Mouse (Mus musculus) WW6 (cell line): ENCODE measurements around the gene Mecom.
"Not testable (repeated sequence)": the region's sequence is repeated elsewhere in the genome, so short reads cannot be mapped to it uniquely, and the experiment has no call there.

Experiments used
- DNase-seq: peaks from one replicate; pipeline ENCODE4 v3.0.0-alpha.2; 2013; ENCODE audit warnings: low read depth, low spot score

Mecom gene

DNA sequence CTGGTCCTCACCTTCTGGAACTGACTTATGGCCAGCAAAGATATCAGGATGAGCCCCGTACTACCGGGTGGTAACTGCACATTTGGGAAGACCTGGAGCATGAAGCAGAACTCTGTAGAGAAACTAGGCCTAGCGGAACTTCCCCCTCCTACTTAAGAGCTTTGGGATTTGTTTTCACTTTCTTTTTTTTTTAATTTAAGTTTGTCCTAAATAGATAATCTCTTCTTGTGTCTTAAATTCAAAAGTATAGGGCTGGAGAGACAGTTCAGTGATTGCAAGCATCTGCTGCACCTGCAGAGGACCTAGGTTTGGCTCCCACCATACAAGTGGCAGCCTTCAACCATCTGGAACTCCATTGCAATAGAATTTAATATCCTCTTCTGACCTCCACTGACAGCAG is at the start of gene Mecom:
Gene Mecom (minus strand): TSS at position 101 of the 400 bp plus-strand sequence.
- no peak for DNase-seq

DNA sequence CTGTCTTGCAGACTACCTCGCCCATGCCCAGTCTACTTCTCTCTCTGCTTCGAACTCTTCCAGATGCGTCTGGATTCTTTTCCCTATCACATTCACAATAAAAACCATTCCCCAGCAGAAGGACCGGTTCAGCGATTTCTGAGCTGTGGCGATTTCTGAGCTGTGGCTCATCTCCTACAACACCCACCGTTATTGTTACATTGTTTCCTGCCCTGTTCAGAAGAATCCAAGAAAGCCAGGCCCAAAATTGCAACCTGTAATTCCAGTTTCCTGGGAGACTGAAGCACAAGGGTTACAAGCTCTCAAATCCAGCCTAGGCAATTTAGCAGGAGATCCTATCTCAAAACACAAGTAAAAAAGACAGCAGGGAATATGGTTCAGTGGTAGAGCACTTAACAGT is 49.5 kb upstream of the Mecom start:
- DNase-seq = no peak

DNA sequence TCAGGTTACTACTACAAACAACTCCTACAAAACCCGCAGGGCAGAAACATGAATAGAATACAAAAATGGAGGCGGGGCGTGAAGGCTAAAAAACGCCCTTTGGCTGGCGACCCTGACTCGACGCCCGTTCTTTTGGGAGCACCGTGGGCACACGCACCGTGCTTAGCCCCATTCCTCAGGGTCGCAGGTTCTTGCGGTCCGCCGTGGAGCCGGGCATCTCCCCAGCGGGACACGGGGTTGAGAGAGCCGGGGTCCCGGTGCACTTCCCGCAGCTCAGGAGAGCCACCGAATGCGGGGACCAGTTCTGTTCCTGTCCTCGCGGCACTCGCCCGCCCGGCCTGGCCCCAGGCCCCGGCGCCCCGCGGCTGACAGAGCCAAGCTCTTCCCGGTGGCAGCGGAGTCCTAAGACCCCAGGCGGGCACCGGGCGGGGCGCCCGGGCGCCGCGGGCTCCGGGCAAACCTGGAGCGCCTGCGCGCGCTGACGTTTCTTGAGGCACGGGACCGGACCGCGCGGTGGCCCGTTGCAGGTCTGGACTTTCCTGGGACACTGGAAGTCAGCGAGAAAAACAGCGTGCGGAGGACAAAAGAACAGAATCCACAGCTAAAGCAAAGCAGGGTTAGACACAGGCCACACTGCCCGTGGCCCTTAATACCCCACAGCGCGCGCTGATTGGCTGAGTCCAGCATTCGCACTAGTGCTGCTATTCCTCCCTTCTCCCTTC is 47.5 kb upstream of the Mecom start:
- no peak for DNase-seq

DNA sequence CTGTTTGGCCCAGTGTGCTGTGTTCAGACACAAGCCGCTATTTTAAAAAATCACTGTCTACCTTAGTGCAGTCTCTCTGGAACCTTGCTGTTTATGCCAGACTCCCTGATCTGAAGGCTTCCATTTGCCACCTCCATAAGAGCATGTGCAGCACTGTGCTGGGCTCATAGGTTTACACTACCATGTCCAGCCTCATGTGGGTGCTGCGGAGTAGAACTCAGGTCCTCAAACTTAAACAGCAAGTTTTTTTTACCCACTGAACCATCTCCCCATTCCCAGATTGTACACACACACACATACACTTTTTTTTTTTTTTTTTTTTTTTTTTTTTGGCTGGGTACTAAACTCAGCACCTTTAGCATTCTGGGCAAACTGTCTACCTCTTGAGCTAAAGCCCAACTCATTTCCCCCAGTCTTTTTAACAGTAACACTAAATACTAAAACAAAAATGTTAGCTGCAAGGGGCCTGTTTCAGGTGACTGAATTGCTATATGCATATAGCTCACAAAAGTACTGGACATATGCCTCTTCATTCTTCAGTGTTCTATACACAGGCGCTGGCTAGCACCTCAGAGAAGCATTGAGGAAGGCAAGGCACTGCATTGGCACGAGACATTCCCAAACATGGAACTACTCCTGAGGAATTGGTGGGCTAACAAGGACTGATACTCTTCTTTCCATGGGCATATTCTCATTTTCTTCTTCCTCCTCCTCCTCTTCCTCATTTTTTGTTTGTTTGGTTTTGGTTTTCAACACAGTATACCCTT is 46.1 kb upstream of the Mecom start:
- DNase-seq = no peak

DNA sequence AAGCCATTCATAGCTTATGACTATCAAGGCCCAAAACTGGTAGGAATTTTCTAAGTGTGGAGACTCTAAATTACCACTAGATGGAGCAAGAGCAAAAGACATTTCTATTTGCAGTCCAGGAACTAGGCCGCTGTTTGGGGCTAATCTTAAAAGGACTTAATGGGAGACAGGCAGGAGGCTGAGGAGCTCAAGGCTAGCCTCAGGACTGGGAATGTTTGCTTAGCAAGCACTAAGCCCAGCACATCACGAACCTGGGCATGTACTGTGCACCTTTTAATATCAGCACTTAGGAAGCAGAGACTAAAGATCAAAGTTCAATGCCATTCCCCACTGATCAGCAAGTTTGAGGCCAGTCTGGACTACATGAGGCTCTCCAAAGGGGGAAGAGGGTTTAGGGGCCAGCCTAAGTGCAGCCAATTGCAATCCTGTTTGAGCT is 44.6 kb upstream of the Mecom start:
- no peak for DNase-seq

DNA sequence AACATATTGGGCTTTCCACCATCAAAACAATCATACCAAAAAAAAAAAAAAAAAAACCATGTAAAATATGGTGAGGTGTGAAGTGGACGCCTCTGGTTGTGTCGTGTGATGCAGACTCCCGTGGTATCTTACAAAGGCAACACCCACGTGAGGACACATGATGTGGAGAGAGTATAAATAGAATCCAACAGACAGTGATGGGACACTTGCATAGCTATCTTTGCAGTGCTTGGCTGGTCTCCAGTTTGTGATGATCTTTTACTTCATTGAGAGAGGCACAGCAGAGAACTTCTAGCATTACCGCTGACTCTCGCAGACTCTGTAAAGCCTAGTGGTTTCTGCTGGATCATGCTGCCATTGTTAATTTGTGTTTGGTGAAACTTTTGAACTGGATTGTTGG is 41.1 kb upstream of the Mecom start:
- no peak for DNase-seq

DNA sequence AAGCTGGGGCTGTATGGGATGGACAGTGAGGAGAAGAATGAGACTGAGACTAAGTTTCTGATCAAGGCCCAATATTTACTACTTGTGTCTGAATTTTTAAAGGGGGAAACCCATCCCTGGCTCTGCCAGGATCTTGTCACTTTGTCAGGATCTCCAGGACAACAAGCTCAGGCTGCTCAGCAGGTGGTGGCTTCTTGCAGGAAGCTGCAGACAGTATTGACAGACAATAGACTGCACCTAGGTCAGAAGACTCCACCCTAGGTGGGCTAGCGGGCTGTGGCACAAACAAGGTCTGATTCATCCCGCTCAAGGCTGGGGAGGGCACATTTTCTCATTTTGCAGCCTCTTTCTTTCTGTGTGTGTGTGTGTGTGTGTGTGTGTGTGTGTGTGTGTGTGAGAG is 25.7 kb upstream of the Mecom start:
- DNase-seq = no peak

DNA sequence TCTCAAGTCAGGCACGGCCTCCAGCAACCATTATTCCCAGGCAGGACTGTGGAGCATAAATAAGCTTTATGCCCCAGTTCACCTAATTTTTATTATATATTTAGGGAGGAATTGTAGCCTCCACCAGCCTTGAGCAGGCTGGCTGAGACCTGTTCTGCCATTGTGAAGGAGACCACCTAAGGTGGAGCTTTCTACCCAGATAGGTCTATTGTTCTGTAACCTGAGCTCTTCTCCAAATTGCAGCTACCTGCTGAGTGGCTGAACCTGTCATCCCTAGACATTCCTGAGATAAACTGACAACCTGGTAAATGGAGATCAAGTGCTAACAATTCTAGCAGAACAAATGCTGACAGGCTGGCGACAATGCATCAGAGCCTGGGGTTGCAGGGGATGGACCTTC is 18.5 kb upstream of the Mecom start:
- not testable (repeated sequence) for DNase-seq

DNA sequence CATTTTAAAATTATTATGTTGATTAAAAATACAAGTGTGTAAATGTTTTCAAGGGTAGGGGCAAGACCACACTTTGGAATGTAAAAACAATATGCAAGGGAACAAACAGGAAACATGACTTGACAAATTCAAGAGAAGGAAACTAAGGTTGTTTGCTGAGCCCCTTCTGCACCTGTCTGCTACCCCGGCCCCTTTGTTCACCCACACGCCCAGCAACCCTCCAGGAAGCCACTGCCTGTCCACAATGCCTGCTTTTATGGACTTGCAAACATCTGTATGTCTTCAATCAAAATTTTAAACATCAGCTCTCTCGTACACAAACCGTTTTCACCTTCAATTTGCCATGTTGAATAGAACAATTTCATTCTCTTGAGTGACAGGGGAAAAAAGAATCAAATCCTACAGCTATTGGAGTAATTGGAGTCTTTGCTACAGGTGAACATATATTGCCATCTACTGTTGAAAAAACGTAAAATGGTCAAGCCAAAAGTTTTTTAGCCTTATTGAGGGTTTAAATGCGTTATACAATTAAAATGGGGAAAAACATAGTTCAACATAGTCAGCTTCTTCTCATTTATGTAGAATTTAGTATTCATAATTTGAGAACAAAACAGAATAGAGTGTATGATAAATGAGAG is 13.0 kb upstream of the Mecom start:
- DNase-seq = no peak

DNA sequence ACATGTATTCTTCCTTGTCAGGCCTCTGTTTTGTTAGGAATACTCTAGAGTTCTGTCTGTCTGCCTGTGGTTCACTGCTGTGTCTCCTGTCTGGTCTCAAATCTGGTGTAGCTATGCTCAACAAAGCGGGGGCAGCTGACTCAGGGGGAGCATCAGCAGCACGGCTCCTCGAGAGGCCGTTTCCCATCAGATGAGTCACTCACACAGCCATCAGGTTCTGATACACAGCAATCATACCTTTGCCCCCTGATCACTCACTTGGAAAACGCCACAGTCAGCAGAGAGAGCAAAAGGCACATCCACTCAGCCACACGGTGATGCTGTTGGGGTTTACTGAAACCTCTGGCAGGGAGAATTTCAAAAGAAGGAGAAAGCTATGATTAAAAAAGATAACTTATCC is 5.9 kb upstream of the Mecom start:
- no peak for DNase-seq

DNA sequence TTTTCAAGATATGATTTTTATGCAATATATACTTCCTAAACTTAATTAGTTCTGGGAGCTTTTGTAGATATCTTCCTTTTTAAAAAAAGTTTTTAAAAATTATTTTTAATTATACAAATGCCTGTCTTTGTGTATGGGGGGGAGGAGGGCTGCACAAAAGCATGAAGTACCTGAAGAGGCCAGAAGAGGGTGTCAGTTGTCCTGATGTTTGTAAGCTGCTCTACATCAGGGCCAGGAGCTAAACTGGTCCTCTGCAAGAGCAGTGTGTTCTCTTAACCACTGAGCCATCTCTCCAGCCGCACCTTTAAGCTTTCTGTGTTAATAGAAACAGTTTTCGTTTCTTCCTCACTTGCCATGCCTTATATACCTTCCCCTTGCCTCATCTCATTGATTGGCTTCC is 2.4 kb upstream of the Mecom start:
- DNase-seq = no peak

DNA sequence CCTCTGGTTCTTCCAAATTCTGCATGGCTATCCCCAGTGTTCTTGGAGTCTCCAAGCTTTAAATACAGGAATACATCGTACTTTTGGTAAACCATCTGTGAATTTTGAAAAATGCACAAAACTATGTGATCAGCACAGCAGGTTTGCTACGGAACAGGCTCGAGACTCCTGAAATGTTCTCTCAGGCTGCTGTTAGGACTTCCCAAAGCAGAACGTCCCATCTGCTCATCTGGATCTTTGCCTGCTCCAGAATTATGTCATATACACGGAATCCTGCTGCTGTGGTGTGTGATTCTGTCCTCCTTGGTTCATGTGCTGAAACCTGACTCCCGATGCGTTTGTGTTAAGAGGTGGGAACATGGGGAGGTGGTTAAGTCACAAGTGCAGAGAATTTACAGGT is 1.1 kb upstream of the Mecom start:
- no peak for DNase-seq

DNA sequence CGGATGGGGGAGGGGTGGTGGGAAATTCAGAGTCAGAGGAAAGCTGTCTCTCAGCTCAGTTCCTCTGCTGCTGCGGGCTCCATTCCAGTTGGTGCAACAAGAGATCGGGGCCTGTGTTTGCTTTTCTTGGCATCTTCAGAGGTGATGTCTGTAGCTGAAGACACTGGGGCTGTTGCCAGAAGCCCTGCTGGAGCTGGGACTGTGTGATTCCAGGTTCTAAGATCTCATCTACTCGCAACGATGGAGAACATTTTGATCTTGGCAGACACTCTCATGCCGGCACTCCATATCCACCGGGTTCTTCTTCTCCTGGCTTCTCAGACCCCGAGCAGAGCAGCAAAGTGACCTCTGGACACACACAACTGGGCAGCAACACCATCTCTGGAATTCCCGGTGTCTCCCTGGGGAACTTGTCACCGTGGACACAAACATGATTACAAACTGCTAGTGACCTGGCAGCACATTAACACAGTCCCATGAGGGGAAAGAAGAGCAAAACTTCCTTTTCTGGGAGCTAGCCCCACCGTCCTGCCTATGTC is 908 bp downstream of the Mecom start:
- no peak for DNase-seq

DNA sequence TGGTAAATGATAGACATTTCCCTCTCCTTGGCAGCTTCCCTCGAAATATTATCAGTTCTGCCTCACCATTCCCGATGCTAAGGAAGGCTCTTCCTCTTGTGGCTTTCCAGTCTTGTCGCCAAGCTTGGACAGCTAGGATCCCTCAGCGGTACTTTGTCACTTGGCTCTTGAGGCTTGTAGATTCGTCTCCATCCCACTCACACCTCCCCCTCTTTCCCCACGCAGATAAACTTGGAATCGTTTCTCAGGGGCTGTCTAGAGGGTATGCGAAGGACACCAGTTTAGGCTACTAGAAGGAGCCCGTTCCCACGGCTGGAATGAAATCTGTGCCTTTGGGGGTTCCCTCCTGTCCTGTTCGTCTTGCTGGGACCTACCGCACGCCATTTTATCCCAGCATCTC is 1.4 kb downstream of the Mecom start:
- DNase-seq = no peak

DNA sequence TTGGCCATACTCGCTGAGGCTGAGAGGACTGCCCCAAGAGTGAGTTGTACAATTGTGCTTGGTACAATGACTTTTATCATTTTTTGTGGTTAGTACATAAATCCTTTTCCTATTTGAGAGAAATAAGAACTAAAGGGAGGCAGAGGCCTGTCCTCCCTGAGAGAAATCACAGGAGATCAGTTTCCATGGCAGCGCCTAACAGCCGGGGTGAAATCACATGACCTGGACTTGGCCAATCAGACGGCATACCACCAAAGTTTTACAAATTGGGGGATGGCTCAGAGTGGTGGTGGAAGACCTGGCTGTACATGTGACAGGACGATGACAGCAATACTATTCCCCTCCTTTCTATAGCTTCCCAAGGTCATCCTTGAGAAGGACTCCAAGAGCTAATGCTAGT is 2.6 kb downstream of the Mecom start:
- no peak for DNase-seq

DNA sequence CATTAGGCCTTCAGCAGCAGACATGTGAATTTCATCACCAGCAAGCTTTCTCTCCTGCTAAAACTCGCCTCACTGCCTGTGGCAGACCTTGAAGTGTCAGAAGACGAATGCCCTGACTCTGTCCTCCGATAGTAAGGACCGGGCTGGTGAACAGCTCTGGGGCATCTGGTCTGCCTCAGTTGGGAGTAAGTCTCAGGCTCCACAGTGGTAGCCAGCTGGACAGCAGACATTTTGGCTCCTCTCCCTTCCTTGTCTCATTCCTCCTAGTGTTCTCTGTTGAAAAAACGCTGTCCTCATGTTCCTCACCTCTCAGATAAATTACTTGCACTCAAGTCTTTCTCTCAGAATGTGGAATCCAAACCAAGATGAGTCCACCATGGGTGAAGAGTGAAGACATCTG is 3.5 kb downstream of the Mecom start:
- no peak for DNase-seq

DNA sequence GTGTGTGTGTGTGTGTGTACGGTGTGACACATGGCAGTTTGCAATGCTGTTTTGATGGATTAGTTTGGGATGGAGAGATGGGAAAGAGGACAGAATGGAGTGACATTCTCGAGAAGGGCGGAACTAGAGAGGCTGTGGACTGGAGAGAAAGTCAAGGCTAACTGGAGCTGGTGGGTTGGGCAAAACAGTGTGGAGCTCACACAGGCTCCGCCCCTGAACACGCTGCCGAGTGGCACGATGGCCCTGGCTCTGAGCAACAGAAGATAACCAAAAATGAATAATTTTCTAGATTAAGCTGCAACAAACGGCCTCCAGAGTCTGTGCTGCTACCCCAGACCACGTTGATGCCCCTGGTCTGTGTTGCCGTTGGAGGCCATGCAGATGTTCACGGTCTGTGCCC is 12.0 kb downstream of the Mecom start:
- no peak for DNase-seq

DNA sequence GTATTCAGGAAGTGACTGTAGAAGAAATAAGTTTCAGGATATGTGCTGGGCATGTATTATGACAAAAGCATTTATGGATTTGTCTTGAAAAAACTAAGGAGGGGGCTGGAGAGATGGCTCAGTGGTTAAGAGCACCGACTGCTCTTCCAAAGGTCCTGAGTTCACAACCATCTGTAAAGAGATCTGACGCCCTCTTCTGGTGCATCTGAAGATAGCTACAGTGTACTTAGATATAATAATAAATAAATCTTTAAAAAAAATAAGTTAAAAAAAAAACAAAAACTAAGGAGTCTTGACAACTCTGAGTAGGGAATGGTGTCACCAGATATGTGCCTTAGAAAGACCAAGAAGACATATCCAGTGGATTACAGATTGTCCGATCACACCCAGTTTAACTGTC is 27.1 kb downstream of the Mecom start:
- DNase-seq = not testable (repeated sequence)

DNA sequence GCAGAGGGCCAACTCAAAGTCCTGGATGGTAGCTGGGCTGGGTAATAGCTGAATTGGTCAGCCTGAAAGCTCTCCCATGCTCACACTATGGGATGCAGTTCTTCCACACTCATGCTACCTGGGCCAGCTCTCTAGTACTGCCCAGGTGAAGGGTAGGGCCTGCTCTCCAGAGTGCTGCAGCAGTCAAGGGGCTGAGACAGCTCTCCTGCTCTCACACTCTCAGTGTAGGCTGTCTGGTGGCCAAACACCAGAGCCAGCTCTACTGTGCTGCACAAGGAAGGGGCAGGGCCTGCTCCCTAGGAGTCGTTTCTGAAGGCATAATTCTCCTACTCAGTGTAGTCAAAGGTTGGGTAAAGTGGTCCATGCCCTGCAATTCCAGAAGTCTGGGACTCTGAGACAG is 28.4 kb downstream of the Mecom start:
- DNase-seq = no peak

DNA sequence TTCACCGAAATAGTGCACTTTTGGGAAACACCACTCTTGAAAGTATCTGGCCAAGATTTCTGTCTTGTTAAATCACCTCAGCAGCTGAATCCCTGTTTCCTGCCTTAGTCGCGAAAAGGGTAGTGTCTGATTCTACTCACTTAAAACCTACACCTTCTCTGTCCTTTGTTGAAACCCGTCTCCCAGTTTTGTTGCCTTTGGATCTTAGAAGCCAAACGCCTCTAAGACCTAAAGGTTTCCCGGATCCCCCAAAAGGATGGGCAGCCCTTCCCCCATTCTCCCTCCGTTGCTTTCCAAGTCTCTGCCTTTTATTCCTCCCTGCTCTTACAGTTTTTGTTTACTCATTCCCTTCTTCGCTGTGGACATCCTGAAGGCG is 32.0 kb downstream of the Mecom start:
- DNase-seq = no peak

DNA sequence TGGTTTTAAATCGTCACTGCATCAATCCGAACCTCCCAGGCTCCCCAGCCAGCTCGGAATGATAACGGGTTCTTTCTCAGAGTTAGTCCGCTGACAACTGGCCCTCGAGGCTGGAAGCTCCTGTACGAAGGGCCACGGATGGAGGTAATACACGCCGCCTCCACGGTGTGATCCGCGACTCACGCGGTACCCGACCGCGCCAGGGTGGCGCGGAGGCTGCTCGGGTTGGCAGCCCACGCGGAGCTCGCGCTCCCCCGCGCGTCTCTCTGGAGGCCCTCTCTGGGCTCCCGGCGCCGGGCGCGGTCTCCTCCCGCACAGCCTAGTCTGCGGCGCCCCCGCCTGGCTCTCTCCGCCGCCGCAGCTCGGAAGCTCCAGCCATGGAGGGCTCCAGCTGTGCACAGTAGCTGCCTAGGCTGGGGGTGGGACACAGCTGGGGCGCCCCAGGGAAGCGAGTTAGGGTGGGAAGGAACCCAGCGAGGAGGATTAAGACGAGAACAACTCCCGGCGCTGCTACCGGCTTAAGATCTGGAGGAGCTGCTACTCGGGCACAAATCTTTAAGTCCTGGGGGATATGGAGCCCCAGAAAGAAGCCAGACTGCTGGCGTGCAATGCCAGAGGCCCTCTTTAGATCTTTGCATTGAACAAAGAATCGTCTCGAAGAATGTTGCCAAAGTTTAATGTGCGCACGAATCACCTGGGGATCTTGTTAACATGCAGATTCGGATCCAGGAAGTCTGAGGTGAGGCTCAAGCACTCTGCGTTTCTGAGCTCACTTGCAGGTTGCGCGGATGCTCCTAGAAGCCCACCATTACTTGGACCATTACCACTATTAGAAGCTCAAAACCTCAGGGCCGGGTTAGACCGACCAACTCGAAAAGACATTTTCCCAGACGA is 32.7 kb downstream of the Mecom start:
- DNase-seq = no peak
